Mouse (Mus musculus): ENCODE measurements around the gene Lrrc8c. TPM values are rescaled to one million over a fixed set of nuclear protein-coding genes. Genes with fewer than 3 reads are reported as not detected.
A peak's percentile ranks its signal among the peaks of the same experiment; 100 is the strongest.

The Lrrc8c gene
- polyA plus RNA-seq, 1 experiment from 2014 or later: 12.8 TPM

DNA sequence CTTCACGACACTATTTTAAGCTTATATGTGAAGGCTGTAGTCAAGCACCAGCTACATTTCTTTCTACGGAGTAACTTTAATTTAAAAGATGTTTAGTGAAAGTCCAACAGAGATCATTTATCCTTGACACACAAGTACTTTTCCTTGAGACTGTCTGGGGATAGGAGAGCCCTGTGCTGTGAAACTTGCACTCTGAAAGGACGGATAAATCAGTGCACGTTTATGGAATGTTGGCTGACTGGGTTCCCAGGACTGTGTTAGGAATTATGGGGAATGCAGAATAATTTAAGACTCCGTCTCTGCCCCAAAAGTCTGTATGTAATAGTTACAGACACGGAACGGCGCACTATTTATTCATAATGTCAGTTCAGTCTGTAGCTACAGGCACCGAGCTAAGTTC is 74.4 kb downstream of the Lrrc8c start:
- DNase-seq (ENCODE audit: low spot score, missing footprints): no peak
- Histone ChIP-seq H3K4me3 (ENCODE audit: low read depth, low read length) (no peak overlapping the region), H3K36me3 (ENCODE audit: control insufficient read depth, insufficient read depth, low read length) (no peaks in the 10 kb centered on the region), H3K4me2 (no peak overlapping the region), H3K27ac (ENCODE audit: low read depth, low read length) (no peak overlapping the region), H3K9me3 (ENCODE audit: control insufficient read depth, low read length) (no peaks in the 10 kb centered on the region), H3K4me1 (ENCODE audit: control insufficient read depth, insufficient read depth, low read length) (no peaks in the 10 kb centered on the region), H3K9ac (ENCODE audit: low read length) (no peak overlapping the region), H3K27me3 (ENCODE audit: control insufficient read depth, insufficient read depth, low read length) (no peaks in the 10 kb centered on the region)
- no peak for ATAC-seq (ENCODE audit: low FRiP score)
- 96% methylated on average over 9 of the region's 9 CpGs for WGBS

- Histone ChIP-seq H3K4me1 (ENCODE audit: control insufficient read depth, insufficient read depth, low read length) (no peaks in the 10 kb centered on the region), H3K27me3 (ENCODE audit: control insufficient read depth, insufficient read depth, low read length) (no peaks in the 10 kb centered on the region), H3K27ac (ENCODE audit: low read depth, low read length) (no peak overlapping the region), H3K36me3 (ENCODE audit: control insufficient read depth, insufficient read depth, low read length) (no peaks in the 10 kb centered on the region), H3K9me3 (ENCODE audit: control insufficient read depth, low read length) (no peaks in the 10 kb centered on the region), H3K4me2 (no peak overlapping the region), H3K4me3 (ENCODE audit: low read depth, low read length) (no peak overlapping the region), H3K9ac (ENCODE audit: low read length) (no peak overlapping the region)
- DNase-seq (ENCODE audit: low spot score, missing footprints): no peak
- WGBS: 84% methylated on average over 9 of the region's 9 CpGs
- no peak for ATAC-seq (ENCODE audit: low FRiP score)
Measured at GRCm38 (mm10) chr5:105598866-105599265, 79.7 kb downstream of the Lrrc8c start.

- WGBS: 69% methylated on average over 4 of the region's 4 CpGs
- no peaks in the 10 kb centered on the region for H3K4me1 ChIP-seq (ENCODE audit: control insufficient read depth, insufficient read depth, low read length)
- H3K27ac ChIP-seq (ENCODE audit: low read depth, low read length): no peak overlapping the region
- H3K9me3 ChIP-seq (ENCODE audit: control insufficient read depth, low read length): no peaks in the 10 kb centered on the region
- H3K4me2 ChIP-seq: no peak overlapping the region
- no peaks in the 10 kb centered on the region for H3K36me3 ChIP-seq (ENCODE audit: control insufficient read depth, insufficient read depth, low read length)
- no peak overlapping the region for H3K9ac ChIP-seq (ENCODE audit: low read length)
- DNase-seq (ENCODE audit: low spot score, missing footprints): no peak
- ATAC-seq (ENCODE audit: low FRiP score): no peak
- no peak overlapping the region for H3K4me3 ChIP-seq (ENCODE audit: low read depth, low read length)
- no peaks in the 10 kb centered on the region for H3K27me3 ChIP-seq (ENCODE audit: control insufficient read depth, insufficient read depth, low read length)
Measured at GRCm38 (mm10) chr5:105599315-105599714, 80.1 kb downstream of the Lrrc8c start.

- no peak for ATAC-seq (ENCODE audit: low FRiP score)
- 80% methylated on average over 4 of the region's 5 CpGs for whole genome bisulfite sequencing
Measured at GRCm38 (mm10) chr5:105600998-105601397, 81.8 kb downstream of the Lrrc8c start.

DNA sequence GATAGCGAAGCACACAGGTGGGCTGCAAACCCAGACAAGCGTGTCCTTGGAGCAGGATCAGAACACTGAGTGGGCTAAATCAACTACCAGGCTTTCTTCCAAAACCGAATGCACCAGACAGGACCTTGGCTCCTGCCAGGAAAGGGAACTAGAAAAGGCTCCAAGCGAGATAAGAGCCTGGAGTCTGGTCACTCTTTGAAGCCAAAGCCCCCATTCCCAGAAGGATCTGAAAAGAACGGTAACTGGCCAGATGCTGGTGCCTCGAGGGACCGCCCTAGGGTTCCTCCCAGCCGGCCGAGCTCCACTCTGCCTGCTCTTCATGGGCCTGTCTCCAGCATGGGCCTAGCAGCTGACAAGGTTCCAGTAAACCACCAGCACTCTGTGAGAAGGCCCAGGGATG is 83.4 kb downstream of the Lrrc8c start:
- ATAC-seq (ENCODE audit: low FRiP score) (no peak), DNase-seq (ENCODE audit: low spot score, missing footprints) (no peak)
- 81% methylated on average over 9 of the region's 9 CpGs for WGBS
- Histone ChIP-seq H3K9ac (ENCODE audit: low read length) (no peak overlapping the region), H3K4me1 (ENCODE audit: control insufficient read depth, insufficient read depth, low read length) (no peaks in the 10 kb centered on the region), H3K4me2 (no peak overlapping the region), H3K27me3 (ENCODE audit: control insufficient read depth, insufficient read depth, low read length) (no peaks in the 10 kb centered on the region), H3K36me3 (ENCODE audit: control insufficient read depth, insufficient read depth, low read length) (peaks cover 7% of the 10 kb centered on the region), H3K27ac (ENCODE audit: low read depth, low read length) (no peak overlapping the region), H3K9me3 (ENCODE audit: control insufficient read depth, low read length) (no peaks in the 10 kb centered on the region), H3K4me3 (ENCODE audit: low read depth, low read length) (no peak overlapping the region)

More at GRCm38 (mm10) chr5:105600998-105601397, 81.8 kb downstream of the Lrrc8c start:
- H3K27ac ChIP-seq (ENCODE audit: low read depth, low read length): no peak overlapping the region
- no peaks in the 10 kb centered on the region for H3K9me3 ChIP-seq (ENCODE audit: control insufficient read depth, low read length)
- H3K4me3 ChIP-seq (ENCODE audit: low read depth, low read length): no peak overlapping the region
- H3K9ac ChIP-seq (ENCODE audit: low read length): no peak overlapping the region
- DNase-seq (ENCODE audit: low spot score, missing footprints): no peak
- no peaks in the 10 kb centered on the region for H3K27me3 ChIP-seq (ENCODE audit: control insufficient read depth, insufficient read depth, low read length)
- no peak overlapping the region for H3K4me2 ChIP-seq
- no peaks in the 10 kb centered on the region for H3K36me3 ChIP-seq (ENCODE audit: control insufficient read depth, insufficient read depth, low read length)
- H3K4me1 ChIP-seq (ENCODE audit: control insufficient read depth, insufficient read depth, low read length): no peaks in the 10 kb centered on the region

- H3K9ac ChIP-seq (ENCODE audit: low read length): no peak overlapping the region
- ATAC-seq (ENCODE audit: low FRiP score) (no peak), DNase-seq (ENCODE audit: low spot score, missing footprints) (no peak)
- H3K36me3 ChIP-seq (ENCODE audit: control insufficient read depth, insufficient read depth, low read length): peaks cover 12% of the 10 kb centered on the region
- 80% methylated on average over 9 of the region's 9 CpGs for WGBS
- no peak overlapping the region for H3K4me3 ChIP-seq (ENCODE audit: low read depth, low read length)
- H3K4me1 ChIP-seq (ENCODE audit: control insufficient read depth, insufficient read depth, low read length): no peaks in the 10 kb centered on the region
- no peak overlapping the region for H3K4me2 ChIP-seq
- H3K27me3 ChIP-seq (ENCODE audit: control insufficient read depth, insufficient read depth, low read length): no peaks in the 10 kb centered on the region
- no peaks in the 10 kb centered on the region for H3K9me3 ChIP-seq (ENCODE audit: control insufficient read depth, low read length)
- no peak overlapping the region for H3K27ac ChIP-seq (ENCODE audit: low read depth, low read length)
Measured at GRCm38 (mm10) chr5:105605736-105606135, 86.5 kb downstream of the Lrrc8c start.

DNA sequence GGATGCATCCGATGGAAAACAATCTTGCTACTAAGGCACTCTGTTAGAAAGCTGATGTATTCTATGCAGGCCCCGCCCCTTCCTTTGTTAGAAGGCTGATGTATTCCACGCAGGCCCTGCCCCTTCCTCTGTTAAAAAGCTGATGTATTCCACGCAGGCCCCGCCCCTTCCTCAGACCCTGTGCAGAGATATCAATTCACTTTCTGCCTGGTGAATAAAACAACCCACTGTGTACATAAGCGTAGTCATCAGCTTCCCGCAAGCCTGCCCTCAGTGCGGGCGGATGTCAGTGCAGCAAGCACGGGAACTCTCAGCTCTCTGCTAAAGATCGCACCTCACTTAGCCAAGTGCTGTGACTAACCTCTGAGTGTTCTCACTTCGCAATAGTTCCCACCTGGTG is 90.5 kb downstream of the Lrrc8c start:
- WGBS: 77% methylated on average over 12 of the region's 12 CpGs

DNA sequence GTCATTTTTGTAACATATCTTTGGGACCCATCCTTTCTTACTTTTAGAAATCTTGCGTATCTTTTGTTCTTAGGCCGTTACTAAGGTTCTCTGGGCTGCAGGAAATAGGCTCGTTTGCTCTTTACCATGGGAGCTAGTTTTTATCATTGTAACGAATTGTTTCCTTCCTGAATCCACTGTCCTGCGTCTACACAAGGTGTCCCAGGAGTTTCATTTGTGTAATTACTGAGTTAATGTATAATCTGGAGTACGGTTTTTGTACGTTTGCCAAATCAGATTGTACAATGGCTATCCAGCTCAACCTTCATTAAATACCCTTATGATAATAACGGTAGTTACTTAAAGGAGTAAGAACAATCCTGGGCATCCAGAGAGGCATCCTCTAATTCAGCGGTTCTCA is 93.8 kb downstream of the Lrrc8c start:
- H3K27ac ChIP-seq (ENCODE audit: low read depth, low read length): no peak overlapping the region
- H3K4me2 ChIP-seq: no peak overlapping the region
- H3K27me3 ChIP-seq (ENCODE audit: control insufficient read depth, insufficient read depth, low read length): no peaks in the 10 kb centered on the region
- peaks cover 1% of the 10 kb centered on the region; the same call in 1 of the 2 replicates for H3K36me3 ChIP-seq (ENCODE audit: control insufficient read depth, insufficient read depth, low read length)
- H3K4me1 ChIP-seq (ENCODE audit: control insufficient read depth, insufficient read depth, low read length): peaks cover 3% of the 10 kb centered on the region; the same call in 1 of the 2 replicates
- ATAC-seq (ENCODE audit: low FRiP score) (no peak), DNase-seq (ENCODE audit: low spot score, missing footprints) (no peak)
- no peak overlapping the region for H3K4me3 ChIP-seq (ENCODE audit: low read depth, low read length)
- 89% methylated on average over 9 of the region's 9 CpGs for WGBS
- H3K9ac ChIP-seq (ENCODE audit: low read length): no peak overlapping the region
- H3K9me3 ChIP-seq (ENCODE audit: control insufficient read depth, low read length): no peaks in the 10 kb centered on the region

More for the DNA sequence above, 90.5 kb downstream of the Lrrc8c start:
- Histone ChIP-seq H3K4me1 (ENCODE audit: control insufficient read depth, insufficient read depth, low read length) (peaks cover 3% of the 10 kb centered on the region; the same call in 1 of the 2 replicates), H3K4me2 (no peak overlapping the region), H3K4me3 (ENCODE audit: low read depth, low read length) (no peak overlapping the region), H3K27ac (ENCODE audit: low read depth, low read length) (no peak overlapping the region), H3K9me3 (ENCODE audit: control insufficient read depth, low read length) (no peaks in the 10 kb centered on the region), H3K27me3 (ENCODE audit: control insufficient read depth, insufficient read depth, low read length) (no peaks in the 10 kb centered on the region), H3K9ac (ENCODE audit: low read length) (no peak overlapping the region), H3K36me3 (ENCODE audit: control insufficient read depth, insufficient read depth, low read length) (peaks cover 12% of the 10 kb centered on the region)
- DNase-seq (ENCODE audit: low spot score, missing footprints) (no peak), ATAC-seq (ENCODE audit: low FRiP score) (peak; percentile 82)

- Histone ChIP-seq H3K9me3 (ENCODE audit: control insufficient read depth, low read length) (no peaks in the 10 kb centered on the region), H3K27ac (ENCODE audit: low read depth, low read length) (no peak overlapping the region), H3K4me2 (no peak overlapping the region), H3K4me1 (ENCODE audit: control insufficient read depth, insufficient read depth, low read length) (peaks cover 3% of the 10 kb centered on the region; the same call in 1 of the 2 replicates), H3K9ac (ENCODE audit: low read length) (no peak overlapping the region), H3K36me3 (ENCODE audit: control insufficient read depth, insufficient read depth, low read length) (no peaks in the 10 kb centered on the region), H3K4me3 (ENCODE audit: low read depth, low read length) (no peak overlapping the region), H3K27me3 (ENCODE audit: control insufficient read depth, insufficient read depth, low read length) (no peaks in the 10 kb centered on the region)
- 42% methylated on average over 5 of the region's 5 CpGs for WGBS
- DNase-seq (ENCODE audit: low spot score, missing footprints): no peak
- peak; percentile 76 for ATAC-seq (ENCODE audit: low FRiP score)
Measured at GRCm38 (mm10) chr5:105614000-105614399, 94.8 kb downstream of the Lrrc8c start.
